Mouse (Mus musculus) forebrain, embryonic 15.5 days (tissue): Measurements from ENCODE around the gene Acss2. TPM values are rescaled to one million over a fixed set of nuclear protein-coding genes. Genes with fewer than 3 reads are reported as not detected.

Experiments used
- ATAC-seq: fragments of 200-750 bp; cut with Nextera tagmentation; replicated peaks from 2 replicates; pipeline ENCODE4 v1.8.0; 2017; ENCODE audit warnings: mild to moderate bottlenecking, moderate TSS enrichment, moderate library complexity
- H3K27ac ChIP-seq: fragments of 300-500 bp; sonication (generic); replicated peaks from 2 replicates; pipeline ENCODE4 v1.5.1; 2015; ENCODE audit warnings: mild to moderate bottlenecking, inconsistent platforms
- H3K27me3 ChIP-seq: fragments of 300-500 bp; sonication (generic); 2 replicates; pipeline ENCODE4 v1.6.1; 2015; ENCODE audit warnings: inconsistent platforms
- H3K36me3 ChIP-seq: fragments of 300-500 bp; sonication (generic); 2 replicates; pipeline ENCODE4 v1.6.1; 2015; ENCODE audit warnings: mild to moderate bottlenecking, inconsistent platforms
- H3K4me1 ChIP-seq: fragments of 300-500 bp; sonication (generic); 2 replicates; pipeline ENCODE4 v1.6.1; 2015; ENCODE audit warnings: inconsistent platforms
- H3K4me2 ChIP-seq: fragments of 300-500 bp; sonication (generic); replicated peaks from 2 replicates; pipeline ENCODE4 v1.6.1; 2015; ENCODE audit warnings: mild to moderate bottlenecking, inconsistent platforms
- H3K4me3 ChIP-seq: fragments of 300-500 bp; sonication (generic); 2 replicates; pipeline ENCODE4 v1.5.1; 2015; ENCODE audit warnings: mild to moderate bottlenecking, inconsistent platforms
- H3K9ac ChIP-seq: fragments of 300-500 bp; sonication (generic); replicated peaks from 2 replicates; pipeline ENCODE4 v1.6.1; 2015; ENCODE audit warnings: mild to moderate bottlenecking, inconsistent platforms
- H3K9me3 ChIP-seq: fragments of 300-500 bp; sonication (generic); 2 replicates; pipeline ENCODE4 v1.6.1; 2016; ENCODE audit warnings: inconsistent platforms
- WGBS: fragments of 180-500 bp; shearing (Covaris S2); methylation state at CpG from one replicate; pipeline ENCODE4 v1.1.7; 2015; ENCODE audit warnings: mixed read lengths; 5-methylcytosine and 5-hydroxymethylcytosine counted together
- polyA plus RNA-seq: library from polyadenylated mRNA; unstranded; fragments of >200 nt; fragmentation: Nextera tagmentation; extraction: Ambion mirVana; gene quantifications from 2 replicates; pipeline ENCODE4 v1.2.1, GENCODE M21; 2015

Acss2 gene
- polyA plus RNA-seq: 21.6 and 22.5 TPM in 2 replicates

DNA sequence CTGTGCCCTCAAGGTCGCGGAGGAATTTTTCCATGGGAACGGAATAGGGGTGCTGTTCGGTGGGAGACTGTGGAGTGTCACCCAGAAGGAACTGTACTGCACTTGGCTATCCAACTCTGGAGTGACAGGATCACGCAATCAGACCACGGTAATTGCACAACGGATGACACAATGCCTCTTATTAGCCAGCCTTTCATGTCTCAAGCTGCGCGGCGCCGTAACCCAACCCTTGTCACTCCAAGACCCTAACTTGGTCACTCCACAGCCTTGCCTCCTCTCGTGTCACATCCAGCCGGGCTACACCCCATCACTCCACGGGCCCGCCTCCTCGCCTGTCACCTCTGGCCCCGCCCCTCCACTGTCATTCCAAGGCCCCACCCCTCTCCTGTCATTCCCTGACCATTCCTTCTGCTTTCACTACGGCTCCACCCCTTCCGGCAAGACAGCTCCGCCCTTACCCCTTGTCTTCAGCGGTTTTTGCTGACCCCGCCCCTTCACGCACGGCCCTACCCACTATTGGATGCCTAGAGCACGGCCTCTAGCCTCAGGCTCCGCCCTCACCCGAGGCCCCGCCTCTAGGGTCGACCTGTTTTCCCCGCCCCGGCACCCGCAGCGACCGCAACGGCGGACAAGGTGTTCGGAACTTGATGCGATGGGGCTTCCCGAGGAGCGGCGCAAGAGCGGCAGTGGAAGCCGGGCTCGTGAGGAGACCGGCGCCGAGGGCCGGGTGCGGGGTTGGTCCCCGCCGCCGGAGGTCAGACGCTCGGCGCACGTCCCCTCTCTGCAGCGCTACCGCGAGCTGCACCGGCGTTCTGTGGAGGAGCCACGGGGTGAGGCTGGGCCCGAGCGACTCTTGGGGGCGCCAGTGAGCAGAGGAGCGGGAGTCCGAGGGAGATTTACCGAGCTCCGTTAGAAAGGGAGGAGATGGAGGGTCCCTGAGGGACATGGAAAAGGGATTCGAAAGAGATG is at the start of gene Acss2, which contains the start of gene Ggt7:
TSS of gene Acss2 (plus strand) at position 494 of the 969 bp plus-strand sequence.
TSS of gene Ggt7 (minus strand) at position 783 of the 969 bp plus-strand sequence.
- Histone ChIP-seq H3K4me3 (peak within 1 kb of the TSS; percentile 82), H3K9ac (peak within 1 kb of the TSS; percentile 67), H3K4me1 (peaks cover 29% of the 10 kb centered on the region), H3K27ac (peak within 1 kb of the TSS; percentile 80), H3K9me3 (no peaks in the 10 kb centered on the region), H3K27me3 (no peaks in the 10 kb centered on the region), H3K4me2 (peak within 1 kb of the TSS; percentile 67), H3K36me3 (no peaks in the 10 kb centered on the region)
- WGBS: 3% methylated on average over 70 of the region's 70 CpGs
- peak; percentile 98 for ATAC-seq

DNA sequence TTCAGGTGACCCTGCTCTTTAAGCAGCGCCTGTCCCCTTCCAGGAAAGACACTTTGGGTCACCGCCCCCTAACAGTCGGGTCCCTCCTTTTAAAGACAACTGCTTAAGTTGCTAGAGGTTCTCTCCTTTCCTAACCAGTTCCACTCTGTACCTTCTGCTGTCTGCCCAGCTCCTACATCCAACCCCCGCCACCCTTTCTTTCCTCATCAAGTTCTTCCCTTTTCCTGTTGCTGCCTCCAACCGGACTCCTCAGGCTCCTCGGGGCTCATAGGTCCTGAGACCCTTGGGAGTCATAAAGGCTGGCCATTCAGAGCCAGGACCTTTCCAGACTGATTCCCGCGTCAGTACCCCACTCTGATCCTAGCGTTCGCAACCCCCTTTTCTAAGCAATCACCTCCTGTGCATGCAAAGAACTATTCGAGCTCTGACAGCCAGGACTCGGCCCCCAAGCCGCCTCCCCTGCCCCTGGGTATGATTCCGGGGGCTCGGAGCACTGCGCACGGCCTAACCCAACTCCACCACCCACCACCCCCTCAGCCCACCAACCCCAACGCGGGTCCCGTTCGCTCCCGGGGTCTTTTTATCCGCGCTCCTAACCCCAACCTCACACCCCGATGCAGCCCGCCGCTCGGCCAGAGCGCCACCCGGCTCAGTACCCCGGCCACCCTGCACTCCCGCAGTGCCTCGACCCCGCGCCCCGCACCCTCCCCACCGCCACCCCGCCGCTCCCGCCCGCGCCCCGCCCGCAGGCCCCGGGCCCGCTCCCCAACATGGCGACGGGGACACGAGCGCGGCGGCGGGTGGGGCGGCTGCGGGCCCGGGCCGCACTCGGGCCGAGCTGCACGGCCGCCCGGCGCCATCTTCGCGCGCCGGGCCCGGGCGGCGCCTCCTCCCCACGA is 44.8 kb upstream of the Acss2 start:
- WGBS: under 1% methylated on average over 55 of the region's 71 CpGs

DNA sequence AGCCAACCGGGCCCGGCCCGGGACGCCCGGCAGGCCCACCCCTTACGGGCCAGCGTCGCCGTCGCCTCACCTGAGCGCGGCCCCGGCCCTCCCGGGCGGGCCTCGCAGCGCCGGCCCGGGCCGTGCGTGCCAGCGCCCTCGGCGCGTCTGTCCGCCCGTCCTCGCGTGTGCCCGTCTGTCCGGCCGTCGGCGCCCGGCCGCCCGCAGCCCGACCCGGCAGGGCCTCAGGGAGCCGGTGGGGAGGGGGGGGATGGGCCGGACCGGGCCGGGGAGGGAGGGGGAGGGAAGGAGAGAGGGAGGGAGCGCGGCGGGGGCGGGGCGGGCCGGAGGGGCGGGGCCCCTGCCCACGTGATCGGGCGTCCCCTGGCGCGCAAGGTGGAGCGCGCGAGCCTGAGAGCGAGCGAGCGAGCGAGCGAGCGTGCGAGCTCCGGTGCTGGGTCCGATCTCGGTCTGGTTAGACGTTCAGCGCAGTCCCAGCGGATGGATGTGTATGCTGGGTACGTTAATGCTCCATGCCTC is 44.1 kb upstream of the Acss2 start, which contains the start of gene Ncoa6:
TSS of gene Ncoa6 (minus strand) at position 325 of the 519 bp plus-strand sequence.
- peak; percentile 83 for ATAC-seq
- no peaks in the 10 kb centered on the region for H3K27me3 ChIP-seq
- no peaks in the 10 kb centered on the region for H3K9me3 ChIP-seq
- H3K9ac ChIP-seq: peak within 1 kb of the TSS; percentile 93
- 1% methylated on average over 51 of the region's 72 CpGs for WGBS
- H3K4me3 ChIP-seq: peak within 1 kb of the TSS; percentile 78
- peak within 1 kb of the TSS; percentile 91 for H3K27ac ChIP-seq
- H3K4me2 ChIP-seq: peak within 1 kb of the TSS; percentile 75
- no peaks in the 10 kb centered on the region for H3K36me3 ChIP-seq
- peaks cover 33% of the 10 kb centered on the region for H3K4me1 ChIP-seq

More for the DNA sequence above, 44.8 kb upstream of the Acss2 start:
- ATAC-seq: peak; percentile 82
- peak overlapping the region; percentile 91 for H3K27ac ChIP-seq
- H3K4me2 ChIP-seq: peak overlapping the region; percentile 75
- no peaks in the 10 kb centered on the region for H3K9me3 ChIP-seq
- H3K9ac ChIP-seq: peak overlapping the region; percentile 93
- H3K4me1 ChIP-seq: peaks cover 35% of the 10 kb centered on the region
- peak overlapping the region; percentile 78 for H3K4me3 ChIP-seq
- H3K27me3 ChIP-seq: no peaks in the 10 kb centered on the region
- no peaks in the 10 kb centered on the region for H3K36me3 ChIP-seq

DNA sequence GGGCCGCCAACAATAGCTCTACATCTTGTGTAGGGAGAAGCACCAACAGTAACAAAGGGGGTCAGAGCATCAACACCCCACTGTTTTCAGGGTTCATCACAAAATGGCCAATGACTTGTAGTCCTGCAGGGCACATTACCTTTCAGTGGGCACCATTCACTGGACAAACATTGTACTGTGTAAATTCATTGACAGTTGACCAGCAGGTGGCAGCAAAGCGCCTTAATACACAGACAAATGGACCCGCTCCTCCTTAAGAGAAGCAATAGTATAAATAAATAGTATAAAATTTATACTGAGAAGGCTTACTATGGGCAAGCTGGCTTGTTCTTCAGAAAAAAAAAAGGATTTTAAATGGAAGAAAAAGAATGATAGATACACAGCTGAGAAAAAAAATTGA is 35.7 kb upstream of the Acss2 start:
- no peak overlapping the region for H3K4me2 ChIP-seq
- no peak for ATAC-seq
- no peaks in the 10 kb centered on the region for H3K27me3 ChIP-seq
- no peaks in the 10 kb centered on the region for H3K36me3 ChIP-seq
- no peak overlapping the region for H3K27ac ChIP-seq
- H3K4me3 ChIP-seq: no peak overlapping the region
- no peaks in the 10 kb centered on the region for H3K9me3 ChIP-seq
- H3K9ac ChIP-seq: no peak overlapping the region
- WGBS: 47% methylated on average over 3 of the region's 3 CpGs
- H3K4me1 ChIP-seq: no peaks in the 10 kb centered on the region

DNA sequence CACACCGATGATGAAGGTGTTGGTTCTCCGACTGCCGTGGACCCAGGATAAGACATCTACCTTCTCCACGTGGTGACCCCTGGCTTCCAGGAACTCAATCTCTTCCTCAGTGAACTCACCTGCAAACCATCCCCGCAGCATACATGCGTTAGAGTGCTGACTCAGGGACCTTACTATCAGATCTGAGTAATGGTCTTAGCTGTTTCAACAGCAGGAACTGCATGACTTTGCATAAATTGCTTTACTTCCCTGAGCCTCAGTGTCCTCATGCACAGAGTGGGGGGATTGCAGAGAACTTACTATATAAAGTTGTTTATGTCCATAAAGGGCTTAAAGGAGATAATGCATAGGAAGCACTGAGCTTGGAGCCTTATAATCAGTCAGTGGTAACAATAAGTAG is 26.8 kb upstream of the Acss2 start:
- no peak for ATAC-seq
- H3K4me3 ChIP-seq: no peak overlapping the region
- no peak overlapping the region for H3K4me2 ChIP-seq
- H3K9me3 ChIP-seq: no peaks in the 10 kb centered on the region
- H3K9ac ChIP-seq: no peak overlapping the region
- WGBS: 91% methylated on average over 6 of the region's 6 CpGs
- H3K36me3 ChIP-seq: peaks cover 27% of the 10 kb centered on the region; the same call in 1 of the 2 replicates
- no peaks in the 10 kb centered on the region for H3K4me1 ChIP-seq
- H3K27me3 ChIP-seq: no peaks in the 10 kb centered on the region
- H3K27ac ChIP-seq: no peak overlapping the region

DNA sequence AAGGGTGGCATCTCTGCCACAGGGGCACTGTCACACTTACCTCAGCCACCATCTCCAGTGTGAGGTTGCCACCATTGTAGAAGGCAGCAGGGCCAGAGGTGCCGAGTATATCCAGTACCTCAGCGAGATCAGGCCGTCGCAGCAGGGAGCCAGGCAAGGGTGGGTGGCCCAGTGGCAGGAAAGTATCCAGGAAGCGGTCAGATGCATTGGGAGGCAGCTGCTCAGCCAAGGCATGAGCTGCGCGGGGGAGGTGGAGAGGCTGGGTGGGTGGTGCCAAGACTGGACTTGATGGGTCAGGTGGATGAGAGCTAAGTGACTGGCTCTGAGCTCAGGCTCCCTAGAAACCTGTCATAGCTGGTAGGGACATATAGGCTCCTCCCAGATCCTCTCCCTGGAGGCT is 15.2 kb upstream of the Acss2 start:
- Histone ChIP-seq H3K9me3 (no peaks in the 10 kb centered on the region), H3K4me2 (no peak overlapping the region), H3K9ac (no peak overlapping the region), H3K27ac (no peak overlapping the region), H3K27me3 (no peaks in the 10 kb centered on the region), H3K4me3 (no peak overlapping the region), H3K36me3 (peaks cover 49% of the 10 kb centered on the region), H3K4me1 (peaks cover 10% of the 10 kb centered on the region)
- 94% methylated on average over 7 of the region's 7 CpGs for WGBS
- no peak for ATAC-seq

DNA sequence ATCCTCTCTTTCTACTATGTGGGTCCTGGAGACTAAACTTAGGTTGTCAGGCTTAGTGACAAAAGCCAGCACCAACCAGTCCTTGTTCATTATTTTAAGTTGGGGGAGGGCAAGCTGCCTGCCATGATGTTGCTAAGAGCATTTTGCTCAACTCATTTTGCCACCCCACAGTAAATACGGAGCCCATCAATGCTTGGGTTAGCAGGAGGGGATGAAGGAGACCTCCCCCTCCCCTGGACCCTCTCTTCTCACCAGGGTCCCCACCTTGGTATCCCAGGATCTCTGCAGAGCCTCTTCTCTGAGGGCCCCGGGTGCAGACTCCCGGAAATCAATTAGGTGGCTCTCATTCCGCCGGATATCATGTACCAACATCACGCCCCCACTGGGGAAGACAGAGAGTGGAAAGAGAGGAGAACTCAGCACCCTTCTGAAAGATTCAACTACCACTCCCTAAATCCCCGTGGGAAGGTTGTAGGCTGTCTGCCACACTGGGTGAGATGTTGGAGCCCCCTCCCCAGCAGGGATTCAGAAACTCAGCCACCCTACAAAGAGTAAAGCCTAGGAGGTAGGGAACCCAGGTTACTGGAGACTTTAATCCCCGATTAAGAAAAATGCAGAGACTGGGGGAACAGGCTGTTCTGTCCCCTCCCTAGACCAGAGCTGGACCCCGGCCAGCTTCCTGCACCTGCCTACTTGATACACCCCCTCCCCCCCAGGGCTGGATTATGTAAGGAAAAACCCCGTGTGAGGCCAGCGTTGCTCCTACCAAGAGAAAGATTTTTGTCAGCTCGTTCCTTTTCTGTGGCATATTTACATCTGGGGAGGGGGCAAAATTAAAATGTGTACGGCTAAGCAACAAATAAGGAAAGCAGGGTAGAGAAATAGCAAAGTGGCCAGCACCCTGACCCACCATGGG is 13.1 kb upstream of the Acss2 start:
- H3K4me3 ChIP-seq: no peak overlapping the region
- no peaks in the 10 kb centered on the region for H3K9me3 ChIP-seq
- peaks cover 19% of the 10 kb centered on the region for H3K4me1 ChIP-seq
- H3K36me3 ChIP-seq: peaks cover 34% of the 10 kb centered on the region
- H3K27me3 ChIP-seq: no peaks in the 10 kb centered on the region
- no peak overlapping the region for H3K4me2 ChIP-seq
- H3K27ac ChIP-seq: no peak overlapping the region
- no peak for ATAC-seq
- H3K9ac ChIP-seq: no peak overlapping the region
- 42% methylated on average over 13 of the region's 13 CpGs for WGBS

DNA sequence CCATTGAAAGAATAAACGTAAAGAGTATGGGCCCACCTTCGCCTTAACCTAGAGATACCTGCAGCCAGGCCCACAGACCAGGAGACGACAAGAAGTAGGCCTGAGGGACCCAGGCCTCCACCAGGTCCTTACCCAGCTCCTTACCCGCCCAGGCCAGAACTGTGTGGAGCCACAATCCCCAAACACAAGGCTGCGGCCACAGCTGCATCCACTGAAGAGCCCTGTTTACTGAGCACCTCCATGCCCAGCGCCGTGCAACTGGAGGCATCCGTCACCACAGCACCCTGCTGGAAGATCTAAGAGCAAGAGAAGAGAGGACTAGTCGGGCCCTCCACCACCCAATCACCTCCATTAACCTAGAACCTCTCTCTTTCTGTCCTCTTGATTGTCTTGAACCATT is 11.9 kb upstream of the Acss2 start:
- Histone ChIP-seq H3K4me3 (no peak overlapping the region), H3K4me1 (peaks cover 19% of the 10 kb centered on the region), H3K36me3 (peaks cover 24% of the 10 kb centered on the region), H3K9ac (no peak overlapping the region), H3K27me3 (no peaks in the 10 kb centered on the region), H3K4me2 (no peak overlapping the region), H3K27ac (no peak overlapping the region), H3K9me3 (no peaks in the 10 kb centered on the region)
- WGBS: 96% methylated on average over 9 of the region's 9 CpGs
- ATAC-seq: no peak

DNA sequence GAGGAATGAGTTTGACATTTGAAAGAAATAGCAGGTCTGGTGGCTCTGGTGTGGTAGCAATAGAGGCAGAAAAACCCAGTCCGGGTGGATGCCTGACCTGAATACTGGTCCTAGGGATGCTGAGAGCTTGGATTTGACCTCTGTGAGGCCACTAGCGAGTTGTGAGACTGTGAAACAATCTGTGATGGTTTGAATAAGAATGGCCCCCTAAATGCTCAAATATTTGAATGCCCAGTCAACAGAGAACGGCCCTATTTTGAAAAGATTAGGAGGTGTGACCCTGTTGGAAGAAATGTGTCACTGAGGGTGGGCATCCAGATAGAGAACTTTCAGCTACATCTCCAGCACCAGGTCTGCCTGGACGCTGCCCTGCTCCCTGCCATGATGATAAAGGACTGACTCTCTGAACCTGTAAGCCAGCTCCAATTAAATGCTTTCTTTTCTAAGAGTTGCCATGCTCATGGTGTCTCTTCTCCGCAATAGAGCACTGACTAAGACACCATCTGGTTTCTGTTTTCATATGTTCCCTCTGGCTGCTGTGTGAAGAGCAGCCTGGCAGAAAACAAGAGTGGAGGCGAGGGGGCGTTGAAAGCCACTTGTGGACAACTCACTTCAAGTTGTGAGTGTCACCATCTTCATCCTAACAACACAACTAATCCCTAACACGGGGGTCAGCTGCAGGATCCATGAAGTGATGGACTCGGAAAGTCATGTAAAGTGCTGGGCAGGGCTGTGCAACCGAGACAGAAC is 9.9 kb upstream of the Acss2 start:
- ATAC-seq: no peak
- Histone ChIP-seq H3K9ac (no peak overlapping the region), H3K4me1 (peaks cover 26% of the 10 kb centered on the region), H3K4me3 (no peak overlapping the region), H3K36me3 (peaks cover 12% of the 10 kb centered on the region), H3K4me2 (no peak overlapping the region), H3K27ac (no peak overlapping the region), H3K27me3 (no peaks in the 10 kb centered on the region), H3K9me3 (no peaks in the 10 kb centered on the region)
- whole genome bisulfite sequencing: 69% methylated on average over 10 of the region's 10 CpGs

DNA sequence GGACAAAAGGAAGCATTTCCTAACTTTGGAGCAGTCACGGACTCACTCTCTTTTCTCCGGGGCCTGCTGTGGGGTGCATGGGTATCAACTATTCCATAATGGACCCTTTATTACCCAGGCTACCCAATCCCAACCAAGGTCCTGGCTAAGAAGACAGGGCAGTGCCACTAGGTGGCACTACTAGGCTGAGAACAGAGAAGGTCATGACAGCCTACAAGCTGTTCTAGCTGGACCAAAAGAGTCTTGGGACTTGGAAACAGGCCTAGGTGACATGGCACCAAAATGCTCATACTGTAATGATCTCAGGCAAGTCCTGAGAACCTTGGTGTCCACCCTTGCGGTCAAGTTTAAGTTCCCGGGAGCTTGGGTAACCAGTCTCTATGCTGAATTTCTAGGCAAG is 5.3 kb upstream of the Acss2 start:
- Histone ChIP-seq H3K36me3 (no peaks in the 10 kb centered on the region), H3K4me1 (peaks cover 38% of the 10 kb centered on the region), H3K9me3 (no peaks in the 10 kb centered on the region), H3K4me3 (no peak overlapping the region), H3K27ac (no peak overlapping the region), H3K4me2 (no peak overlapping the region), H3K9ac (no peak overlapping the region), H3K27me3 (no peaks in the 10 kb centered on the region)
- 57% methylated on average over 4 of the region's 4 CpGs for WGBS
- ATAC-seq: no peak
